Mouse (Mus musculus): ENCODE measurements around the gene Rreb1.

The Rreb1 gene

GRCm38 (mm10) chr13:37778147-37778593 is at the start of gene Rreb1:
Gene Rreb1, plus strand, starts transcription at chr13:37778400.
- peak; percentile 52 for DNase-seq

DNA sequence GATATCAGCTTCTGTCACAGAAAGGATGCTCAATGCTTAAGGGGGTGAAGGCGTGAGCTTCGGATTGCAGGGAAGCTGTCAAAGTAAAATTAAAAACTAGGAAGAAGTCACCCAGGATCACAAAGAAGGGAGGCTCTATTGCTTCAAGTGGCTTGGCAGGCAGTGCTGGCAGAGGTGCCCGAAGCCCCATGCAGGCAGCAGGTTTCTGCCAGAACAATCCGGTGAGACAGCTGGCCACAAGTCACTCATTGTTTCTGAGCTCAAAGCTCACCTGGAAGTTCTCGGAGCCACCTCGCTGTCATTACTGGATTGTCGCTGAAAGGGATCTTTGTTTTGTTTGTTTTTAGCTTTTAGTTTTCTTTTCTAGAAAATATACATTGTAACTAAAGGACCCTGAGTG is 49.6 kb upstream of the Rreb1 start:
- no peak for DNase-seq

DNA sequence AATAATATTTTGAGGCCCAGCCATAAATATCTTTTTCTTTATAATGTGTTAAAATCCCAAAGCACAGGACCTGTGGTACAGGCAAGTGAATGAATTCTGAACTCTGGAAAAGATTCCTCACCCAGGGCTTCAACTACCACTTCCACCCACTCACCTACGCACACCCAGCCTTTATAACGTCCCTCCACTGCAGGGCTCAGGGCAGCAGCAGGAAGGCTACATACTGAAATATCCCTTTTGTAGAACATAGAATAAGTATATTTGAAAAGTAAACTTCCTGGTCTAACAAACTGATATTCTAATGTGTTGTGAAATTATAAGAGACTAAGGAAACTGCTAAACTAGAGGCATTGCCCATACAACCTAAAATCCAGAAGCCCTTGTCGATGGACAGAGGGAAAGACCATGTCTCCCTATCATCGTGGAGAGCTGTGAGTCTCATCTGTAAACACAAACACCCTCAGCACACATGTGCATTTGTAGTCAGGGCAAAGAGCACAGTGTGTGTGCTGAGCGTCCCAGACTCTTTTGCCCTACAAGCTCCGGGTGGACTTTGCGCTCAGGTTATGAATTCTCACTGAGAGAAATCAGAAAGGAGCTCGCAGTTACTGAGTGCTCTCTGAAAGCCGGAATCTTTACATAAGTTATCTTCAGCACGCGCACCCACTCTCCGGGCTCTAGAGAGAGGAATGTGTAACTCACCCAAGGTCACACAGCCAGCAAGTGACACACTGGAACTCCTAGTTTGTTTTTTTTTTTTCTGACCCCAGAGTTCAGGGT is 46.1 kb upstream of the Rreb1 start:
- no peak for DNase-seq

DNA sequence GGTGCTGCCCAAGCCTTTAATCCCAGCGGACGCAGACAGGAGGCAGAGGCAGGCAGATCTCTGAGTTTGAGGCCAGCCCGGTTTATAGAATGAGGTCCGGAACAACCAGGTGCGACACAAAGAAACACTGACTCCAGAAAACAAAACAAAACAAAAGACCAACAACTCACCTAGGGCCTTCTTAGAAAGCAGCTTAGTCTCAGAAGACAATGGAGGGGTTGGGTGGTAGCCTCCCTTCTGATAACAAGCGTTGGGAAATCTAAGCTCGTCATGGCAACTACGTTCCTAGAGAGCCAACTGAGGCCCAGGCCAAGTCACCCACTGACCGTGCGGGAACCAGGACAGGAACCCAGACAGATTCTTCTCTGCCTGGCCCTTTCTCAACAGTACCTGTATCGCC is 43.7 kb upstream of the Rreb1 start:
- no peak for DNase-seq

DNA sequence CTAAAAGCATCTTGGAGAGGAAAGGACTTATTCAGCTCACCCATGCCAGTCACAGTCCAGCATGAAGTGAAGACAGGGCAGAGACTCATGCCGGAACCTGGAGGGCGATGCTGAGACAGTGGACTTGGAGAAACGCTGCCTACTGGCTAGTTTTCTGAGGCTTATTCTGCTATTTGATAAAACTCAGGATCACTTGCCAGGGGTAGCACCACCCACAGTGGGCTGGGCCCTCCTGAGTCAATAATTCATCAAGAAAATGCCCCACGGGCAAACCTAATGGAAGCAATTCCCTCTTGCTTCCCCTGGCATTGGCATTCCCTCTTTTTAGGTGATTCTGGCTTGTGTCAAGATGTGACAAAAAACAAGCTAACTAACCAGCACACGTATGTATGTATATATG is 38.1 kb upstream of the Rreb1 start:
- no peak for DNase-seq

GRCm38 (mm10) chr13:37740752-37741151 is 37.4 kb upstream of the Rreb1 start:
- no peak for DNase-seq

- no peak for DNase-seq
Observed at GRCm38 (mm10) chr13:37742248-37742647, 36.0 kb upstream of the Rreb1 start.

GRCm38 (mm10) chr13:37747504-37747903 is 30.7 kb upstream of the Rreb1 start:
- no peak for DNase-seq

- peak; percentile 17 for DNase-seq
Observed at GRCm38 (mm10) chr13:37749485-37749884, 28.7 kb upstream of the Rreb1 start.

DNA sequence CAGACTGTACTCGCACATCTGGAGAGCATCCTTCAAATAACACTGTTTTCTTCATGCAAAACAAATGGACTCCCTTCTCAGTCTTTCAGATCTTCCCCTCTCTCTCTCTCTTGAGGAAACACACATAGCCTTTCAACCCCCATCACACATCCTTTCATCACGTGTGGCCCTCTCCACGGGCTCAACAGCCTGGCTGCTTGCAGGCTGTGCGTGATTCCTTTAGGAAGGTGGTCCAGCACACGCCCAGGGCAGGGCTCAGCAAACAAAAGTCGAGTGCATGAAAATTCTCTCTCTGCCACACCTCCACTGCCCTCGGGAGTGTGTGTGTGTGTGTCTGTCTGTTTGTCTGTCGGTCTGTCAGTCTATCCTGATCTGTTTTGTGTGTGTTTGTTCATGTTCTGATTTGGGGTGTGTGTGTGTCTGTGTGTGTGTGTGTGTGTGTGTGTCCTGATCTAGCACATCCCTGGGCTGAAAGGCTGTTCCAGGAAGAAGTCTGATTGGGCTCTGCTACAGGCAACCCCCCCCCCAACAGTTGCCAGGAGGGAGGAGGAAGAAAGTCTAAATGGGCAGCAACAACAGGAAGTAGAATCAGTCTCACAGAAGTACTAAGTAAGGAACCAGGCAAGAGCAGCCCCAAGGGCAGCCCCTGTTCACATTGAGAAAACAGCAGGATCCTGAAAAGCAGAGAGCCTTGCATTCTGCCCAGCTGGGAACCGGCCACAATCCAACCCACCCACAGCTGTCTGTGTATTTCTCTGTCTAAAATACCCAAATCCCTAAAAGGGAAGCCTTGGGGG is 26.8 kb upstream of the Rreb1 start:
- DNase-seq = peak; percentile 30

- DNase-seq = no peak
Observed at GRCm38 (mm10) chr13:37759341-37760012, 18.7 kb upstream of the Rreb1 start.

DNA sequence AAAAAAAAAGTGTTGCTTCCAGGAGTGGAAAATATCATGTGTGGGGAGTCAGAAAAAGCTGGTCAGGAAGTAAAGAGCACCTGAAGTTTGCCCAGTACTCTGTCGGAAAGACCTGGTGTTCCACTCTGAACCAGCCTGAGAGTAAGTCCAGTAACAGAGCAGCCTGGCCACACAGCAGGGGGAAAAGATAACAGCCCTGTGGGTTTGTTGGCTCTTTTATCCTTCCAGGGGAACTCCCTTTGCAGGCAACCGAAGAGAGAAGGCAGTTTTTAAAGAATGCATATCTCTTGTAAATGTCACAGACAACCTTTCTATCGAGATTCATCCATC is 18.2 kb upstream of the Rreb1 start:
- no peak for DNase-seq

DNA sequence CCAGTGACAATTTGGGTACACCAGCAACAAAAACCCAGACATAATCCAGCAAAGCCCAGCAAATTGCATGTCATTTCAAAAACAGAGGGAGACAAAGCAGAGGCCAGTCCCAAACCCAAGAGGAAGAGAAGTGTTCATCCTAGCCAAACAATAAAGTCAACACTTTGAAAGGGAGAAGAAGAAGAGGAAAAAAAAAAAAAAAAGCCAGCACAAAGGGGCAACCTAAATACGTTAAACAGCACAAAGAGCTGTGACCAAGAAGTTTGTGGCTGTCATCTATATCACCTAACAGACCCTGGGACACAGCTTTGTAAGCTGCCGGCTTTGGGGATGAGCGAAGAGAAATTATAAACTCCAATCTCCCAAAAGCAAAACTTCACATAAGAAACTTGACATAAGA is 17.8 kb upstream of the Rreb1 start:
- no peak for DNase-seq

GRCm38 (mm10) chr13:37760957-37761941 is 17.0 kb upstream of the Rreb1 start:
- DNase-seq = no peak

- no peak for DNase-seq
Observed at GRCm38 (mm10) chr13:37763800-37764407, 14.3 kb upstream of the Rreb1 start.

- no peak for DNase-seq
Observed at GRCm38 (mm10) chr13:37769777-37770176, 8.4 kb upstream of the Rreb1 start.

GRCm38 (mm10) chr13:37773476-37773875 is 4.7 kb upstream of the Rreb1 start:
- DNase-seq = no peak

DNA sequence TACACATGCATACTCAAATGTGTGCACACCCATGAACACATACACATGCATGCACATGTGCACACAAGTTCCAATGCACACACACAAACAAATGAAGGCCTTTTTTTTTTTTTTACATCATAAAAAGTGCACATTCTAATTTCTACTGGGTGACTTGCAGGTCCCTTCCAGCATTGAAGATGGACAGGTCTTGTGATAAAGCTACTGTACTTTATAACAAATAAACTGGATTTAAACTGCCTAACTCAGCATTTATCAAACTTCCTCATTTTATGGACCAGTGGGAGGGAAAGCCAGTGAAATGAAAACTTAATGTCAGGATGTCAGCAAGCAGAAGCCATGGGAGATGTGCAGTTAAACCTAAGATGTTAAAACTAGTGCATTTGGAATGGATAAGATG is 1.5 kb upstream of the Rreb1 start:
- DNase-seq = no peak

DNA sequence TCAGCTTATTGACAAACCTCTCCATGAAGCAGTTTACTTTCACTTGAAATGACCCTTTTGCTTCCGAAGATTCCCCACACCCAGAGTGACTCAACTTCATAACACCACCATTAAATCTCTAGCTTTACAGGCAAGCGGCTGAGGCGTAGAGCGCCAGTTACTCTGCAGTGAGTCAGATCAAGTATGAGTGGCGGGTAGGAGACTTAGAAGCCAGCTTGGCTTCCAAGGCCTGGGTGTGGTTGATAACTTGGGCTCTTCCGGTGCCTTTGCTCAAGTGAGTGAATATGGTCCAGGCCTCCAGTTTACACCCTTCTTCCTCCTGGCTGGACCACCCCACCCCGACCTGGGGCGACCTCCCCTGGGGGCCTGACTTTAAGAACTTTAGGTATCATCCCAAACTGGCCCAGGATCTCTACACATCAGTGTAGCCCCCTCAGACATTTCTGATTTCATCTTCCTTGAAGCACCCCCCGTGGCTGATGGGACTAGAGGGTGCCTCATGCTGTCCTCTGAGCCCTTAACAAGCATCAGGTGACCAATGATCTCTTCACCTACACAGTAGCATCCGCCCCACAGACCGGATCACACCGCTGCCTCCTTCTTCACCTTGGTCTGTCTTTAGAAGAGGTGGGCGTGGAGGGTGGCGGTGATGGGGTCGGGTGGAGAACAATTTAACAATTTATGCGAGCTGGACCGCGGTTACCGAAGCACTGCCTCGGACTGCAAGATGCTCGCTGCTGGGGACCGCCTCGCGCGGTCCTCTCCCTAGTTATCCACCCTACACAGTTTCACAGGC is 651 bp upstream of the Rreb1 start:
- peak; percentile 10 for DNase-seq

- peak; percentile 40 for DNase-seq
Observed at GRCm38 (mm10) chr13:37778594-37779231, 513 bp downstream of the Rreb1 start.

- DNase-seq = peak; percentile 12
Observed at GRCm38 (mm10) chr13:37779251-37779667, 1.1 kb downstream of the Rreb1 start.
